Mouse (Mus musculus): ENCODE measurements around the gene Ddx17. TPM values are rescaled to one million over a fixed set of nuclear protein-coding genes. Genes with fewer than 3 reads are reported as not detected.

The Ddx17 gene
- total RNA-seq, 4 experiments from 2014 or later = 296 to 324 (median 312) TPM

DNA sequence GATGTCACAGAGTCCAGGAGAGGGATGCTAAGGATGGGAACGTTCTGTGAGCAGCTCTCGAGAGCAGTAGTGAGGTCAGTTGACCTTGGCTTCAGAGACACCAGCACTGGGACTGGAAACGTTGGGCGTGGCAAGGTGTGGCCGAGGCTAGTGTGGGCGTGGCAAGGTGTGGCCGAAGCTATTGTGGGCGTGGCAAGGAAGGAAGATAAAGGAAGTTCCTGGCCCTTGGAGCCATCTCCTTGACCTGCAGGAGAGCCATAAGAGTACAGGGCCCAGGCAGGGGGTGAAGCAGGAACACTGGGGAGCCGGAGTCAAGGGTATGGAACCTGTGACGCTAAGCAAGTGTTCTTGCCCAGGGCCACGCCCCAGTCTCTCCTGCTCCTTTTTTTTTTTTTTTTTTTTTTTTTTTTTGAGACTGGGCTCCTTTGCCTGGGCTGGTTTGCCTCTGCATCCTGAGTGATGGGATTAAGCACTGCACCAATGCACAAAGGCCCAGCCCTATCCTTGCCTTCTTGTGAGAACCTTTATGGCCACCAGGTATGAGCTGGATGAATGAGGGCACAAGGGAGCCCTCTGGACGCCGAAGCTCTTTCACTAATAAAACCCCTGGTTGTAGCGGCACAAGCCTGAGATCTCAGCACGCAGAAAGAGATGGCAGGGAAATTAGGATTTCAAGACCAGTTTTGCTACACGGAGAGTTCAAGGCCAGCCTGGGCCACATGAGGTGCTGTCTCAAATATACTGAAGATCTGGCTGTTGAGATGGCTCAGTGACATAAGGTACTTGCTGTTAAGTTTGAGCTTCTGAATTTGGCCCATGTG lies 26.9 kb downstream of the Ddx17 start:
- DNase-seq (ENCODE audit: low spot score in 2 of 2) = no peak

DNA sequence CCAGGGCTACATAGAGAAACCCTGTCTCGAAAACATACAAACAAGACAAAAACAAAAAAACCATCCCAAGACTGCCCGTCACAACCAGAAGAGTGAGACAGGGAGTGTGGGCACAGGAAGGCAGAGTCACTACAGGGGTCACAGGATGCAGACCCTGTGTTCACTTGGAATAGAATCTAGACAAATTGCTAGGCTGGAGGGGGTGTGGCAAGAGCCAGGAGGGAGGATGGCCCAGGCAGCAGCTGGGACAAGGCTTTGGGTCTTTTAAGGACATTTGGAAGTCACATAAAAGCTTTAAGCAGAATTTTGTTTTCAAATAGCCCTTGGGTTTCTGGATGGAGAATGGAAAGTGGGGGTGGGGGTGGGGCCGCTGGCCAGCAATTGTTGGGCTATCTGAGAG lies 28.0 kb downstream of the Ddx17 start:
- DNase-seq (ENCODE audit: low spot score in 2 of 2) = no peak

DNA sequence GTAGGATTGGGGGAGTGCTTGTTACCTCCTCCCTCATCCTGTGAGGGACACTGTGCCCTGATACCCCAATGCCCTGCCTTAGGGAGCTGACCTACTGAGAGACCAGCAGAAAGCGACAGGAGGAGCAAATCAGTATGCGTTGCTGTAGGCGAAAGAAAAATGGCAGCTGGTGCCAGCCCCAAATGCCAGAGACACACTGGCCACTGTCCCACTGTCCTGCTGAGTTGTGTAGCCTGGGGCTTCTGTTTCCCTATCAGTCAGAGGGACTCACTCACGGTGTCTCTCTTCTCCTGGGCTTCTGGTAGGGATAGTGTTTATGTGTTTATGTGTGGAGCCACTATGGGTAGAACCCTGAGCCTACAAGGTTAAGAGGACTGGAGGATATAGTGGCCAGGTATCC lies 28.8 kb downstream of the Ddx17 start:
- DNase-seq (ENCODE audit: low spot score in 2 of 2) = no peak

DNA sequence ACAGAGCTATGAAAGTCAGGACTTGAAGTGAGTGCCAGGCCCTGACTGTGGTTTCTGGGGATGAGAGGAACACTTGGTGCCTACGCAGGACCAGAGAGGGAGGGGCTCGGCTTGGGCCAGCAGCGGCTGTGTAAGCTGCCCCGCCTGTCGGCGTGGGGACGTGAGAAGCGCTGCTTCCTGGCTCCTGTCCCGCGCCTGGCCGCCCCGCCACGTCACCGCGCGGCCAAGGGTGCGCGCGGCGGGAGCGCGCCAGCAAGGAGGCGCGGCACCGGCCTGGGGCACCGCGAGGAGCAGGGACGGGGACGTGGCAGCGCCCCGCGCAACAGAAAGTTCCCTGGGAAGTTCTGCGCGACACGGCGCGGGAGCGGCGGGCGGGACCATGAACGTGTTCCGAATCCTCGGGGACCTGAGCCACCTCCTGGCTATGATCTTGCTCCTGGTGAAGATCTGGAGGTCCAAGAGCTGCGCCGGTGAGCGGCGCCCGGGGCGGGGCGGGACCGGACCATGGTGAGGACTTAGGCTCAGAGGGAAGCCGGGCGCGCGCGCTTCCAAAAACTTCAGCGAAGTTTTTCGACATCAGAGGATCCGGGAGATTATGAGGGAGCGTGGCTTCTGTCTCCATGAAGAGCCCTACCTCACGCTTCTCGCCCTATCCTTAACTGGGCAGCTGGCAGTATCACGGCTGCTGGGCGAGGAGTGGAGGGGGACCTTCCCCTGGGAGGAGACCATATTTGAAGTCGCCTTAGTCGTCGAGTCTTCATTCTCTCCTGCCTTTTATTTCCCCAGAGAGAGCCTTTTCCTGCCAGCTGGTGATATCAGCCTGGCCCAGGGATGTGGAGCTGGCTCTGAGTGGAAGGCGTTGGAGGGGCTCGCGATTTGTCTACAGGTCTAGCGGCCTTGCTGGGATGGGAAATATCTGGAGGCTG lies 30.1 kb downstream of the Ddx17 start, which contains the start of gene Kdelr3:
Gene Kdelr3 (plus strand): TSS at position 241 of the 926 bp plus-strand sequence.
- peak in 1 of 2 experiments; percentile 27 for DNase-seq (ENCODE audit: low spot score in 2 of 2)

DNA sequence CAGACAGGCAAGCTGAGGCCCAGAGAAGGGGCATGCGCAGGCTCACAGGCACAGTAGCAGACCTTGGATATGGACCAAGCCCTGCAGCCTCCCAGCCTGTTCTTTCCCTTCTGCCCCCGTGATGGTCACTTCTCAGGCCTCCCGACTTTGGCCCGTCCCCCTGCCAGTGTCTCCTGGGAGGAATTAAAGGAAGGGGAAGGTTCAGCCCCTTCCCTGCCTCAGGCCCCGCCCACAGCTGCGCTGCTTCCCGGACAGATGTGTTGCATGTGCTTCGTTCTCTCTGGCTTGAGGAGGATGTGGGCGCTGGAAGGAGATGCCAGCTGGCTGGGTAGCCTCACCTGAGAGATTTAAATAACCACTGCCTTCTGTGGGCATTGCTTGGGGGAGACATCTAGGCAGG lies 32.6 kb downstream of the Ddx17 start:
- no peak for DNase-seq (ENCODE audit: low spot score in 2 of 2)

DNA sequence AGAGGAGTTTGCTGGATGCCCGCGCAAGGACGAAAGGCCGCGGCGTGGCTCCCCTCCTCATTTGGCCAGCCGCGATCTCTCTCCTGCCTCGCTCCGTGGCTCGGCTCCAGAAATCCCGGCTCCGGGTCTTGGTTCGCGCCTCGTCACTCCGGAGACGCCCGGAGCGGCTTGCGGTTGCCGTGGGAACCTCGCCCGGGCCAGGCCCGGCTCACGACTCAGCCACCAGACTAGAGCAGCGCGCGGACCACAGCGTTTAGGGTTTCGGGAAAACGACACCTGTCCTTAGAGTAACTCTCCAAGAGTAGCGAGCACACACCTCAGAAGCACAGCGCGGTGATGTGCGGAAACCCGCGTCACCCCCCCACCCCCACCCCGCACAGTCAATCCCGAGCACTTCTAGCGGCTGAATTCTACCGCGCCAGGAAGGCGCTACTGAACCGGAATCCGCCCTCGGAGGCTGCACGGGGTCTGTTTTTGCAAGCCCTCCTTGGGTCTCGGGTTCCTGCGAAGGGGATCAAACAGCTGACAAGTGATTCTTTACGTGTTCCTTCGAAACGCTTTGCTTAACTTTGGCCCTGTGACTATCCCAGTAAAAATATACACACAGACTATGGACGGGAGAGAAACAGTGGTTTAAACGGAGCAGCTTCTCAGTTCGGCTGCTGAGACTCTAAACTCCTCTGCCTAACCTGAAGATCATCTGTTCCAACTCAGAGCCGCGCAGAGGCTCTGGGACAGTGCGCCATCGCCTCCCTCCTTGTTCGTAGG lies 34.8 kb downstream of the Ddx17 start:
- DNase-seq (ENCODE audit: low spot score in 2 of 2) = peak; percentile 71 to 76

DNA sequence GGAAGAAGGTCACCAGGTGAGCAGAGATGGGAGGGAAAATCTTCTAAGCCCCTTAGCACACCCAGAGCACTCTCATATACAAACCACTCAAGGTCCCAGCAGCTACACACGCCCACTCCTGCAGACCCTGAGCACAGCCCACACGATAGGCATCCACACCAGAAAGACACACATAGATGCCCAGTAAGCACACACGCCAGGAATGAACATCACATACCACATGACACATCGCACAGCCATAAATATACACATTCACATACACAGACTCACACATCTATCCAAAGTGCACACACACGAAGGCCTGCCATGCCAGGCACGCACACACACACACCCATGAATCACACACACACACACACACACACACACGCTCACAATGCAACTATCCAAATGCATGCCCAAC lies 36.1 kb downstream of the Ddx17 start:
- no peak for DNase-seq (ENCODE audit: low spot score in 2 of 2)

DNA sequence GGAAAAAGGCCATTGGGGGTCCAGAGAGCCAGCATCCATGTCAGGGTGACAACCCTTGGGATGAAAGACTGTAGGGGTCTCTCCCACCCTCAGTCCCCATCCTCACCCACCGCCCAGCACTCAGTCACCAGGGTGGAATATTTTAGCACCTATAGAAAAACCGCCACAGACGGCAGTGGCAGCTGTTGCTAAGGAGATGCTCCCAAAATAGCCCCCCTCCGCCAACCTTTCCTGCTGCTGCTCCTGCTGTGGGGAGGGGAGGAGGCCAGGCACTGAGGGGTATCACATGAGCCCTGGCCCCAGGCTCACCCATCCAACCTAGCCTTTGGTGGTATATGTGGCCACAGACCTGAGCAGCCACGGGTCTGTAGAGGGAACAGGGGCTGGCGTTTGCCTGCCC lies 36.5 kb downstream of the Ddx17 start:
- peak in 1 of 2 experiments; percentile 78 for DNase-seq (ENCODE audit: low spot score in 2 of 2)

DNA sequence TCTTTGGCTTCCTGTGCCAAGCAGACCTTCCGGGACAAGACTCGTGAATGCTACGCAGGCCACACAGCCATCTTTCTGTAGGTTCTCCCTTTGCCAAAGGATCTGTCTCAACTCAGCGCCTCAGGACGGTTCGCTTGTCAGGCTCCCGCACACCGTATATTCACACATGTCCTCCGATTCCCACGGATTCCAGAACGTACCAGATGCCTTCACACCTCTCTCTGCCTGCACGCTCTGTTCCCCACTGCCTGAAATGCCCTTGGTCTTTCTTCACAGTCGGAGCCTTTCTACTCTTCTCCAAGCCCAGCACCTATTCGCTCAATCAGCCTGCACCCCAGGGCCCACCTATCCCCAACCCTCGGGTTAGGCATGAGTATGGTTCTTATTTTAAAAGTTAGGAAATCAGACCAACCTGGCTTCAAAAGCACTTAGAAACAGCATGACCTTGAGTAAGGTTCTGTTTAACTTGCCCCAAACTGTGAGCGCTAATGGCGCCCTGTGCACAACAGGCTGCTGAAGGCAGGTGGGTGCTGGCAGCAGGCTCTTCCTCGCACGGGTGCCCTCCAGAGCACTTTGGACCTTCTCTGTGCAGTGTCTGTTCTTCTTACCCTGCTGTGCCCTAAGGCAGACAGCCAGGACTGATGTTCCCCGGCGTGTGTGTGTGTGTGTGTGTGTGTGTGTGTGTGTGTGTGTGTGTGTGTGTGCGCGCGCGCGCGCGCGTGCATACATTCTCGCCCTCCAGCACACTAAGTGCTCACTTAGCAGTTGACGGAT lies 39.3 kb downstream of the Ddx17 start:
- no peak for DNase-seq (ENCODE audit: low spot score in 2 of 2)

DNA sequence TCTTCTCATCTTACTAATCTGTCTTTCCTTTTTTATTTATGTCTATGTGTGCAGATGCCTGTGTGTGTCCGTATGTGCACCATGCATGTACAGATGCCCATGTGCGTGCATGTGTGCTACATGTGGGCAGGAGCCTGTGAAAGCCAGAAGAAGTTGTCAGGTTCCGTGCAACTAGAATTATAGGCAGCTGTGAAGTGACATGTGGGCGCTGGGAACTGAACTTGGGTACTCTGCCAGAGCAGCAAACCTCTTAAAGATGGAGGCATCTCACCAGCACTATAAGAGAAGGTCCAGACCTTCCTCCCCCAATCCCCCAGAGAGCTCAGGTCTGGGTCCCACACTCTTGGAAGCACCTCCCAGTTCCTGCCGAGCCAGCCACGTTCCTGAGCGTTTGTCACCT lies 40.1 kb downstream of the Ddx17 start:
- no peak for DNase-seq (ENCODE audit: low spot score in 2 of 2)

DNA sequence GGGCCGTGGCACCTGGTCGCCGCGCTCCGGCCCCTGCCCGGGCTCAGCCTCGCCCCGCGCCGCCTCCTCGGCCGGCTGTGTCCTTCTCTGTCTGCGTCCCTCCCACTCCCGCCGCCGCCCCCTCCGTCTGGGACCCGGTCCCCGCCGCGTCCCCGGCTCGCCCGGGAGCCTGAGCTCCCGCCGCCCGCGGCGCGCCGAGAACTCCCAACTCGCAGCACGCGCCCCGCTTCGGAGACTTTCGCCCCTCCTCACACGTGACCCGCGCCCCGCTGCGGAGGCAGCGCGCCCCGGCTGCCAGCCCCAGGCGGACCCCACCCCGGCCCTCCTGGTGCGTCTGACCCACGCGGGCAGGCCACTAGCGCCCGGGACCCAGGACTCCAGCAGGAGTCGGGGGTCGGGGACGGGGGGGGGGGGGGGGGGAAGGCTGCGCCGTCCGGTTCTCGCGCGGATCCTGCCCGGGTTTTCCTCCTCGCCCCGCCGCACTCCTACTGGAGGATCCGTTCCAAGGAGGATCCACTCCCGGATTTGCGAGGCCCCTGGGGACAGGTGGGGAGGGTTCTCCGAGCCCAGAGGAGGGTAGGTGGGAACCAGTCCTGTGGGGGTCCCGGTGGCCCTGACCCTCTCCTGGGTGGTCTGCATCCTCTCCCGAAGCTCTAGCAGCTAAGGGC lies 40.8 kb downstream of the Ddx17 start:
- DNase-seq (ENCODE audit: low spot score in 2 of 2) = peak; percentile 62 to 75

DNA sequence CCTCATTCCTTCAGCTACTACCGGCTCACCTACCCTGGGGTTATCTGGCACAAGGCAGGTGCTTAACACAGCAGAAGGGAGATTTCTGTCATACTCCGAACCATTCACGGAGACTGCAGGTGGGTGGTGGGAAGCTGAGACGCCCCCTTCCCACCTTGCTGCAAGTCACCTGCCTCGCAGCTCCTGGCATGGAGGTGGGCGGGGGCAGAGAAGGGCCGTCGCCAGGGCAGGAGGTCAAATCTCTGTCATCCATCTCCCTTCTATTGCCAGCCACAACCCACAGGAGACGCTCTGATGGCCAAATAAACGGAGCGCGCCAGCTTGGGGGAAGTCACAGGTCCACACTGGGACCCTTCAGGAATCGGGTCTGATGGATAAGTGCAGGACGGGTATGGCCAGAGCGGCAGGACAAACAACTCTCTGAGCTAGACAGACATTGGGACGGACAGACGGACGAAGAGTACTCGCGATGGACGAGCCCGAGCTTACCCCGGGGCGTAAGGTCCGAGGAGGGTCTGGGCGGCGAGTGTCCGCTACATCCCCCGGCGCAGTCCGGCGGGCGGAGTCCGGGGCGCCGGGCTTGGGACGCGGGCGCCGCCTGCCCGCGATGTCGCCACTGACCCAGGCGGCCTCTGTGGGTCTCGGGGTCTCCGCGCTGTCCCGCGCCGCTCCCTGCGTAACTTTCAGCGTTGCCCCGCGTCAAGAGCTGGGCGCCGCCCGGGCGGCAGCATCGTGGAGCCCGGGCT lies 41.7 kb downstream of the Ddx17 start, which contains the start of gene Kcnj4:
Gene Kcnj4 (minus strand): TSS at position 535 of the 746 bp plus-strand sequence.
- DNase-seq (ENCODE audit: low spot score in 2 of 2) = no peak

DNA sequence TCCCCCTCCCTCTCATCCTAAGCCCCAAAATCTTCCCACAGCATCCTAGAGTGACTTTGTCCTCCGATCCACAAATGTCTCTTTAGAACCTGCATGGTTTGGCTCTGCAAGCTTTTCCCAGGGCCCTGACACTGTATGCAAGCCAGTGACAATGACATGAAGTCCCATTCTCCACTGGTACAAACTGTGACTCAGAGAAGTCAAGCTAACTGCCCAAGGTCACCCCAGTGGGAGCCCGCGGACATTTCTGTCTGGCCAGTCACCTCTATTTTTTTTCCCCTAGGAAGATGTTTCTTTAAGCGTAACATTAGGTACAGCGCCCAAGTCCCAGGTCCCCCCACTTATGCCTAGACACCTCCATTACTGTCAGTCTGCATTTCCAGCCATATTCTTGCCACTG lies 43.1 kb downstream of the Ddx17 start:
- no peak for DNase-seq (ENCODE audit: low spot score in 2 of 2)

DNA sequence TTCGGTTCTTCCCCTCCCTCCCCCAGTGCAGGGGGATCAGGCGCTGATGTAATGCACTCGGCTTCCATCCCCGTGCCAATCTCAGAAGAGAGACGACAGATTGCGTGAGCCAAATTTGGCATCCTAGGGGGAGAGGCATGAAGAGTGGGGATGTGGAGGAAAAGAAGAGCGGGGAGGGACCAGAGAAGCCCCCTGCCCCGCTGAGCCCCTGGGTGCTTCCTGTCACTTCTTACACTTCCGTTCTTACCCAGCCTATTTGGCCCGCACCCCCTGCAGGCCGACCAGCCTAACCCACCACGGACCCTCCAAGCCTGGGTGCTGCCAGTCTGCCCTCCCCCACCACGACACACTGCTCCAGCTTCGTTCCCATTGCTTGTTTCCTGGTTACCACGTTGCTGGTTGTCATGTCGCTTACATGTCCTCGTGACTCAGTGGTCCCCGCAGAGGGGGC lies 43.6 kb downstream of the Ddx17 start:
- peak in 1 of 2 experiments; percentile 68 for DNase-seq (ENCODE audit: low spot score in 2 of 2)

DNA sequence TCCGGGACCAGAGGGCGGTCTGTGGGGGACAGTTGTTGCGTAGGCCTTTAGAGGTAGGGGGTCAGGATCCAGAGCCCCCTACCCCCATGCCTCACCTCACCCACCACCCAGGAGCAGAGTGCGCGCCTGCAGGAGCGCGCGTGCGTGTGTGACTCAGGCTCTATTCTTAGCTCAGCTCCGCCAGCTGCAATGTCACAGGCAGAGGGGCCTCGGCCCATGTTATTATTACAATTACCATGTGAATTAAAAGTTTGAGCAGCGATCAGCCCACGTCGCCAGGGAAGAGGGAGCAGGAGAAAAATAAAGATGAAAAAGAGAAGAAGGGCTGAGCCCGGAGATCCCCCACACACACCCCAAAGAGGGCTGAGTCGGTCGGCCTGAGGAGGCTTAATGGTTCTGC lies 46.4 kb downstream of the Ddx17 start:
- DNase-seq (ENCODE audit: low spot score in 2 of 2) = no peak

DNA sequence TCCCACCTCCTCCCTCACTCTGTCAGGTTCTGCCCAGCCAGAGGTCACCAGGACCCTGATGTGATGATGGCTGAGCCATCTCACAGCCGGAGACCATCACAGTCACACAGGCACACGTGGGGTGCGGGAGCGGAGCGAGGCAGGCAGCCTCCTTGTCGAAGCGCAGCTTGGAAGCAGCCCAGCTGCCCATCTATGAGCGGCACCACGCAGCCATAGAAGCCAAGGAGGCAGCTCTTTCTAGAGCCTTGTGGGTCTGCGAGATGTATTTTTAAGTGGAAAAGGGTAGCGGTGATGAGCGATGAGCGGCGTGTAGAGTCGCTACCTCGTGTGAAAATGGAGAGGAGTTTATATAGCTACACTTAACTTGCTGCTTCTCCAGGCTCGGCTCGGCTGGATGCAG lies 53.0 kb downstream of the Ddx17 start:
- peak in 1 of 2 experiments; percentile 60 for DNase-seq (ENCODE audit: low spot score in 2 of 2)

DNA sequence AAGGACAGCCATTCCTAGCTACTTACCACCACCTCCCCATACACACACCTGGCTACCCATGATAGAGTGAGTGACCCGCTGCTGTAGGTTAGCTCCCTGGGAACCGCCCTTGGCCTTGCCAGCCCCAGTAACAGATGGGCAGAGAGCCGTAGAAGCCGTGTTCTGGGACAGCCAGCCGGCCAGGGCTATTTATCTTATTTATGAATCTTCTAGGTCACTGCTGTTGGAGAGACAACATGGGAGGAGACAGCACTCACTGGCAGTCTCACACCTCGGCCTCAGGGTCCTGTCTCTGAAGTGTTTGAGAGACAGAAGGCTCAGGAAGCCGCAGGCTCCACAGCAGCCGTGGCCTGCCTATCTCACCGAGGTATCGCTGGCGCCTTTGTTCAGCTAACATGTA lies 57.1 kb downstream of the Ddx17 start:
- no peak for DNase-seq (ENCODE audit: low spot score in 2 of 2)

DNA sequence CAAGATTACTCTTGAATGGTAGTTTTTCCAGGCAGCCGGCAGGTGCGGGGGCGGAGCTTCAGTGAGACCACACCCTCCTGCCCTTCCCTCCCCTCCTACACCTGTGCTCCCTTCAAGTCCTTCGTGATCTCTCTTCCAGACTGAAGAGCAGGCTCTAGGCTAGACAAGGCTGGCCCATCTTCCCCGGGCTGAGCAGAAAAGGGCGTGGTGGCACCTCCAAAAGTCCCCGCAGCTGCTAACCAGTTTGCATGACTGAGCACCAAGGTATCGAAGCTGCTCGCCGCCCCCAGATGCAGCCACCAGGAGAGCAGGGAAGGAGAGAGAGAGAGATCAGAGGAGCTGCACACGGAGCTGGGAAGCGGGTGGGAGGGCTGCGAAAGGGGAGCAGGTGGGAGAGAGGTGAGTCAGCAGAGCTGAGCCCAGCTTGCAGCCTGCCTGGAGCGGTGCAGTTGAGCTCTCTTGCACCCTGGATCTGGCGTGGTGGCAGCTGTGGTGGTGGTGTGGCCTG lies 65.3 kb downstream of the Ddx17 start:
- DNase-seq (ENCODE audit: low spot score in 2 of 2) = peak in 1 of 2 experiments; percentile 86
